Mouse (Mus musculus) limb, embryonic 12.5 days (tissue): ENCODE results near the gene Olfr433. TPM values are rescaled to one million over a fixed set of nuclear protein-coding genes. Genes with fewer than 3 reads are reported as not detected.
"Not testable (repeated sequence)": the region's sequence is repeated elsewhere in the genome, so short reads cannot be mapped to it uniquely, and the experiment has no call there.

Experiments used
- ATAC-seq: fragments of 200-750 bp; cut with Nextera tagmentation; 2 replicates; pipeline ENCODE4 v1.8.0; 2017; ENCODE audit warnings: low read depth, moderate TSS enrichment; ENCODE audit not compliant: insufficient number of reproducible peaks, insufficient read depth, low FRiP score, low TSS enrichment
- H3K27ac ChIP-seq: fragments of 300-500 bp; sonication (generic); 2 replicates; pipeline ENCODE4 v1.5.1; 2016; ENCODE audit warnings: mild to moderate bottlenecking, moderate library complexity
- H3K27me3 ChIP-seq: fragments of 300-500 bp; sonication (generic); 2 replicates; pipeline ENCODE4 v1.6.1; 2016; ENCODE audit warnings: mild to moderate bottlenecking, moderate library complexity
- H3K36me3 ChIP-seq: fragments of 300-500 bp; sonication (generic); 2 replicates; pipeline ENCODE4 v1.6.1; 2016; ENCODE audit warnings: mild to moderate bottlenecking, moderate library complexity
- H3K4me1 ChIP-seq: fragments of 300-500 bp; sonication (generic); replicated peaks from 2 replicates; pipeline ENCODE4 v1.6.1; 2016
- H3K4me2 ChIP-seq: fragments of 300-500 bp; sonication (generic); 2 replicates; pipeline ENCODE4 v1.6.1; 2016; ENCODE audit warnings: mild to moderate bottlenecking, moderate library complexity
- H3K4me3 ChIP-seq: fragments of 300-500 bp; sonication (generic); replicated peaks from 2 replicates; pipeline ENCODE4 v1.5.1; 2016; ENCODE audit warnings: mild to moderate bottlenecking
- H3K9ac ChIP-seq: fragments of 300-500 bp; sonication (generic); replicated peaks from 2 replicates; pipeline ENCODE4 v1.6.1; 2016; ENCODE audit warnings: mild to moderate bottlenecking, moderate library complexity
- H3K9me3 ChIP-seq: fragments of 300-500 bp; sonication (generic); 2 replicates; pipeline ENCODE4 v1.6.1; 2016; ENCODE audit warnings: mild to moderate bottlenecking, moderate library complexity
- WGBS: fragments of 180-500 bp; shearing (Covaris S2); methylation state at CpG from one replicate; pipeline ENCODE4 v1.1.7; 2016; 5-methylcytosine and 5-hydroxymethylcytosine counted together
- polyA plus RNA-seq: library from polyadenylated mRNA; unstranded; fragments of >200 nt; fragmentation: Nextera tagmentation; extraction: Ambion mirVana; gene quantifications from 2 replicates; pipeline ENCODE4 v1.2.1, GENCODE M21; 2016

The Olfr433 gene
- polyA plus RNA-seq, 1 experiment from 2014 or later = not detected

DNA sequence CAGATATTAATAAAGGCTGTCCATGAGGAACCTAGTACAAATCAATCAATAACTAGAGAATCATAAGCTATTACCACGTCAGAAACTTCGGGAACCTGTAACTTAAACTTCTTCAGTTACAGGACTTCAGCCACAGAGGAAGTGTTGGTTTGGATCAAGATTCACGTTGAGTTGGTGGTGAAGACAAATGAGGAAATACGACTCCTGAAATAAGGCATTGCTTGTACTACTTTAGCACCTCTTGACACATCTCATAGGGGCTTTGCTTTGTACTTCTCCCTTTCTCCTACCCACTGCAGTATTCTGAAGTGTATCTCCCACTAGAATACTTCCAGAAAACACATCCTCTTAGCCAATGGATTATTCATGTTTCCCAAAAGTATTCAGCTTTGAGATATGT lies 8.9 kb downstream of the Olfr433 start:
- not testable (repeated sequence) for ATAC-seq, H3K9ac ChIP-seq, H3K4me3 ChIP-seq, H3K9me3 ChIP-seq, H3K4me1 ChIP-seq, H3K4me2 ChIP-seq, H3K27ac ChIP-seq, H3K27me3 ChIP-seq, H3K36me3 ChIP-seq
- WGBS = 64% methylated on average over 4 of the region's 4 CpGs

GRCm38 (mm10) chr1:174050532-174050931 lies 10.0 kb downstream of the Olfr433 start:
- no peak for ATAC-seq
- Histone ChIP-seq H3K9me3 (no peaks in the 10 kb centered on the region), H3K27me3 (no peaks in the 10 kb centered on the region), H3K4me3 (no peak overlapping the region), H3K27ac (no peak overlapping the region), H3K9ac (no peak overlapping the region), H3K4me2 (no peak overlapping the region), H3K4me1 (no peaks in the 10 kb centered on the region), H3K36me3 (no peaks in the 10 kb centered on the region)
- WGBS = 93% methylated on average over 4 of the region's 4 CpGs

GRCm38 (mm10) chr1:174051515-174051914 lies 11.0 kb downstream of the Olfr433 start:
- Histone ChIP-seq H3K4me2 (no peak overlapping the region), H3K9ac (no peak overlapping the region), H3K4me1 (no peaks in the 10 kb centered on the region), H3K27ac (no peak overlapping the region), H3K9me3 (no peaks in the 10 kb centered on the region), H3K36me3 (no peaks in the 10 kb centered on the region), H3K27me3 (no peaks in the 10 kb centered on the region), H3K4me3 (no peak overlapping the region)
- WGBS = 88% methylated on average over 4 of the region's 4 CpGs
- no peak for ATAC-seq

DNA sequence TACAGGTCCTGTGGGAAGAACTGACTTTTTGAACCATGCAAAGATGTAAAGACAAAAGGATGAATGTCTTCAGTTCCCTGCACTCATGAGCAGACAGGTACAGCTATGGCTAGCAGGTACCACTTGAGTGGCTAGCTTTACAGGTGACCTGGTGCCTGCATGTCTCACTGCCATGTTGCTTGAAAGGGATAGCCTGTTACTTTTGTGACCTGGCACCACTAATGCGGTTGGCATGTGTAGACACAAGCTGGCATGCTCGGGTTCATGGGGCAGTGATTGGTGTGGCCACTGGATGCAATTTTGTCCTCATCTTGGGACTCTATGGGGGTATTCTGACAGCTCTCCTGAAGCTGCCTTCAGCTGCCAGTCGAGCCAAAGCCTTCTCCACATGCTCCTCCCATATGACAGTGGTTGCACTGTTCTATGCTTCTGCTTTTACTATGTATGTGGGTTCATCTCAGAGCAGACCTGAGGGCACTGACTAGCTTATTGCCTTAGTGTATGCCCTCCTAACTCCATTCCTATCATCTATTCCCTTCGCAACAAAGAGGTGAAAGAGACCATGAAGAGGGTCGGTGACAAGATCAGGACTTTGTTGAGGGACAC lies 11.5 kb downstream of the Olfr433 start:
- Histone ChIP-seq H3K4me3 (no peak overlapping the region), H3K27me3 (no peaks in the 10 kb centered on the region), H3K4me2 (no peak overlapping the region), H3K36me3 (no peaks in the 10 kb centered on the region), H3K27ac (no peak overlapping the region), H3K9me3 (no peaks in the 10 kb centered on the region), H3K9ac (no peak overlapping the region), H3K4me1 (no peaks in the 10 kb centered on the region)
- WGBS = 81% methylated on average over 5 of the region's 5 CpGs
- ATAC-seq = no peak

GRCm38 (mm10) chr1:174052981-174053380 lies 12.5 kb downstream of the Olfr433 start:
- no peak overlapping the region for H3K4me3 ChIP-seq
- H3K27me3 ChIP-seq = no peaks in the 10 kb centered on the region
- no peak for ATAC-seq
- no peak overlapping the region for H3K27ac ChIP-seq
- no peaks in the 10 kb centered on the region for H3K4me1 ChIP-seq
- H3K9me3 ChIP-seq = no peaks in the 10 kb centered on the region
- no peaks in the 10 kb centered on the region for H3K36me3 ChIP-seq
- WGBS = 83% methylated on average over 3 of the region's 3 CpGs
- H3K4me2 ChIP-seq = no peak overlapping the region
- no peak overlapping the region for H3K9ac ChIP-seq

GRCm38 (mm10) chr1:174055248-174055647 lies 14.7 kb downstream of the Olfr433 start:
- H3K9ac ChIP-seq = no peak overlapping the region
- H3K27ac ChIP-seq = no peak overlapping the region
- no peak overlapping the region for H3K4me2 ChIP-seq
- no peaks in the 10 kb centered on the region for H3K36me3 ChIP-seq
- no peaks in the 10 kb centered on the region for H3K9me3 ChIP-seq
- ATAC-seq = no peak
- no peaks in the 10 kb centered on the region for H3K27me3 ChIP-seq
- H3K4me1 ChIP-seq = no peaks in the 10 kb centered on the region
- no peak overlapping the region for H3K4me3 ChIP-seq
- WGBS = 79% methylated on average over 2 of the region's 2 CpGs

DNA sequence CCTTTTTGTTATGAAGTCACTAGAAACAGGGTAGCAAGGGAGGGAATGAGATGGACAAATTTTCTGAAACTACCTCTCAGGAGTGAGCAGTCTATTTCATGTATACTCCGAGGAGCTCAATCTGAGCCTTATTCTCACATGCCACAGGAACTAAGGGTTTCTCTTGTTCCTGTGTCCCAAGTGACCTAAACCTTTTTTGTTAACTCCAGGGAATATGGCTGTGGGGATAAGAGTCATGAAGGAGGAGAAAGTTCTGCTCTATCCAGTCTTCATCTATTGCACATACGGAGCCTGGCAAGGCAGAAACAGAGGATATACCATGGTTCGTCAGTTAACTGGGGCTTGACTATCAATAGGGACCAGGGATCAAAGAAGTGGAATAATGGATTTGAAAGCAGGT lies 25.8 kb downstream of the Olfr433 start, which contains the start of gene Olfr430:
Gene Olfr430, plus strand, starts transcription at position 301 of the 400 bp plus-strand sequence.
- Histone ChIP-seq H3K27ac (no peak within 1 kb of the TSS), H3K4me2 (no peak within 1 kb of the TSS), H3K4me3 (no peak within 1 kb of the TSS), H3K27me3 (no peaks in the 10 kb centered on the region), H3K36me3 (no peaks in the 10 kb centered on the region), H3K9ac (no peak within 1 kb of the TSS), H3K9me3 (no peaks in the 10 kb centered on the region), H3K4me1 (no peaks in the 10 kb centered on the region)
- no peak for ATAC-seq
- 89% methylated on average over 3 of the region's 3 CpGs for WGBS

DNA sequence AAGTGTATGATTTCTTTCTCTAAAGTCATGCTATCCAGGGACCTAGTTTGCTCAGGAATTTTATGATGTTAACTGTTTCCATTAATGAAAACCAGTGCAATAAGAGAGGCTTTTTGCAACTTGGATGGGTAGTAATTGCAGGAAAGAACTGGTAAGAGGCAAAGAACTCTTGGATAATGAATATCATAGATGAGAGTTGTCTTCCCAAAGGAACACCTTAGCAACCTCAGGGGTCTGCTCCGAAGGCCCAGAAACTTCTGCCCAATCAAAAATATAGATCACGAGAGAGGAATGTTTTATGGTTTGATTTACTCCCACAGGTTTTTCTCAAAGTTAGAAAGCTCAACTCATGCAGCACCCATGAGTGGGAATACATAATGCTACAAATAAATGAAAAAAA lies 43.5 kb downstream of the Olfr433 start, which contains the start of gene Olfr429:
Gene Olfr429, plus strand, starts transcription at position 301 of the 400 bp plus-strand sequence.
- Histone ChIP-seq H3K27me3 (no peaks in the 10 kb centered on the region), H3K4me2 (no peak within 1 kb of the TSS), H3K4me3 (no peak within 1 kb of the TSS), H3K27ac (no peak within 1 kb of the TSS), H3K4me1 (no peaks in the 10 kb centered on the region), H3K9ac (no peak within 1 kb of the TSS), H3K36me3 (no peaks in the 10 kb centered on the region), H3K9me3 (no peaks in the 10 kb centered on the region)
- 95% methylated on average over 2 of the region's 2 CpGs for WGBS
- no peak for ATAC-seq

Other genes starting within 250 kb of the Olfr433 start
- gene Ifi211, start 127.7 kb upstream of the Olfr433 start, polyA plus RNA-seq = 0.14 and 0.40 TPM in 2 replicates
- gene Mndal, start 98.2 kb upstream of the Olfr433 start, polyA plus RNA-seq = 0.80 and 1.7 TPM in 2 replicates
- gene Ifi203, start 98.0 kb upstream of the Olfr433 start, polyA plus RNA-seq = 0.20 and 0.73 TPM in 2 replicates
- gene Ifi202b, start 58.0 kb upstream of the Olfr433 start, polyA plus RNA-seq = 0.17 TPM in 1 of 2 replicates, not detected in the other
- gene Ifi205, start 8.9 kb upstream of the Olfr433 start, polyA plus RNA-seq = 0.16 TPM in 1 of 2 replicates, not detected in the other
- not detected in 2 replicates for gene Olfr432, start 8.5 kb downstream of the Olfr433 start, polyA plus RNA-seq
- not detected in 2 replicates for gene Olfr430, start 25.9 kb downstream of the Olfr433 start, polyA plus RNA-seq
- gene Olfr429, start 43.6 kb downstream of the Olfr433 start, polyA plus RNA-seq = not detected in 2 replicates
- not detected in 2 replicates for gene Olfr427, start 56.2 kb downstream of the Olfr433 start, polyA plus RNA-seq
- gene Olfr231, start 80.5 kb downstream of the Olfr433 start, polyA plus RNA-seq = not detected in 2 replicates
- gene Olfr424, start 90.8 kb downstream of the Olfr433 start, polyA plus RNA-seq = not detected in 2 replicates
- not detected in 2 replicates for gene Olfr420, start 114.9 kb downstream of the Olfr433 start, polyA plus RNA-seq
- 0.95 and 1.1 TPM in 2 replicates for gene Spta1, start 132.1 kb downstream of the Olfr433 start, polyA plus RNA-seq
- gene Olfr419, start 211.4 kb downstream of the Olfr433 start, polyA plus RNA-seq = not detected in 2 replicates